Mouse (Mus musculus): ENCODE data around the gene Sec61a2. TPM values are rescaled to one million over a fixed set of nuclear protein-coding genes. Genes with fewer than 3 reads are reported as not detected.
A peak's percentile ranks its signal among the peaks of the same experiment; 100 is the strongest.

Gene Sec61a2
- polyA plus RNA-seq, 1 experiment from 2014 or later: 9.5 TPM

DNA sequence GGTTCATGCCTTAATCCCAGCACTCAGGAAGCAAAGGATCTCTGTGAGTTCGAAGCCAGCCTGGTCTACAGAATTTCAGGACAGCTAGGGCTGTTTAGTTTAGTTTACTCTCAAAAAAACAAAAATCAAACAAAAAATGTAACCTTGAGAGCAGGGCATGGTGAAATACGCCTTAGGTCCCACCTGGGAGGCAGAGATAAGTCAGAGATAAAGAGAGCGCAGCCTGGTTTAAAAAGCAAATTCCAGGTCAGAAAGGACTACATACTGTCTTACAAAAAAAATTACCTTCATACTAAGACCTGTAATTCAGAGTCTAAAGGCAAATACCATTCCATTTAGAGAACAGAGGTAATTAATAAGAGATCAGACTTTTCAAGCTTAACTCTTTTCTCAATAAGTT is 44.1 kb upstream of the Sec61a2 start:
- Histone ChIP-seq H3K36me3 (replicated peaks; ENCODE audit: insufficient read depth, low read length) (no peaks in the 10 kb centered on the region), H3K4me2 (ENCODE audit: low read depth, low read length) (peak overlapping the region; percentile 26; the same call in 1 of the 2 replicates), H3K4me1 (ENCODE audit: insufficient read depth) (peaks cover 7% of the 10 kb centered on the region; the same call in 1 of the 2 replicates), H3K9me3 (ENCODE audit: low read length) (no peaks in the 10 kb centered on the region), H3K27ac (ENCODE audit: low read depth) (no peak overlapping the region), H3K27me3 (ENCODE audit: insufficient read depth, low read length) (no peaks in the 10 kb centered on the region), H3K4me3 (ENCODE audit: low read depth, low read length) (no peak overlapping the region), H3K9ac (replicated peaks) (no peak overlapping the region)
- ATAC-seq: no peak
- WGBS (ENCODE audit: insufficient replicate concordance): 56% methylated on average over 3 of the region's 3 CpGs
- DNase-seq: no peak
- TF ChIP-seq CTCF (IDR thresholded peaks at IDR 0.05; ENCODE audit: low read depth) (no peak), EP300 (IDR thresholded peaks at IDR 0.05; ENCODE audit: low read depth) (no peak)

DNA sequence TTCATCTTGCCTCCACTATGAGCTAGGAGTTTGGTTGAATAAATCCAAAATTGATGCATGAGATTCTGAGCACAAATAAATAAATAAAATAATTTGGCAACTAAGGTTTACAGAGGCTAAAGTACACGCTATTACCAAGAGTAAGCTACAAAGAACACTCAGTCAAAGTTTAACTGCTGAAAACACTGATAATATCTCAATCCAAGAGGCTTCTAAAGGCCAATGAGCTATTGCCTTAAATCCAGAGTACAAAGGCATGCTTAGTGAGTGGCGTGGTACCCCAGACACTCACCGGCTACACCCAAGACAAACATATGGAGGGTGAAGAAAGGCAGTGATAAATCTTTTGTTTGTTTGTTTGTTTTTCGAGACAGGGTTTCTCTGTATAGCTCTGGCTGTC is 41.3 kb upstream of the Sec61a2 start:
- no peak overlapping the region for H3K4me2 ChIP-seq (ENCODE audit: low read depth, low read length)
- no peaks in the 10 kb centered on the region for H3K9me3 ChIP-seq (ENCODE audit: low read length)
- no peak overlapping the region for H3K4me3 ChIP-seq (ENCODE audit: low read depth, low read length)
- DNase-seq (no peak), ATAC-seq (peak; percentile 75)
- H3K27ac ChIP-seq (ENCODE audit: low read depth): 0 out of 2 replicates have a peak overlapping the region, but pooled peaks have one; percentile 39
- TF ChIP-seq EP300 (IDR thresholded peaks at IDR 0.05; ENCODE audit: low read depth) (peak; percentile 7; the same call in 1 of the 2 replicates), CTCF (IDR thresholded peaks at IDR 0.05; ENCODE audit: low read depth) (no peak)
- no peak overlapping the region for H3K9ac ChIP-seq (replicated peaks)
- 65% methylated on average over 4 of the region's 4 CpGs for WGBS (ENCODE audit: insufficient replicate concordance)
- no peaks in the 10 kb centered on the region; the same call in 1 of the 2 replicates for H3K36me3 ChIP-seq (replicated peaks; ENCODE audit: insufficient read depth, low read length)
- H3K4me1 ChIP-seq (ENCODE audit: insufficient read depth): 0 out of 2 replicates have a peak, but pooled peaks cover 4% of the 10 kb centered on the region
- no peaks in the 10 kb centered on the region for H3K27me3 ChIP-seq (ENCODE audit: insufficient read depth, low read length)

DNA sequence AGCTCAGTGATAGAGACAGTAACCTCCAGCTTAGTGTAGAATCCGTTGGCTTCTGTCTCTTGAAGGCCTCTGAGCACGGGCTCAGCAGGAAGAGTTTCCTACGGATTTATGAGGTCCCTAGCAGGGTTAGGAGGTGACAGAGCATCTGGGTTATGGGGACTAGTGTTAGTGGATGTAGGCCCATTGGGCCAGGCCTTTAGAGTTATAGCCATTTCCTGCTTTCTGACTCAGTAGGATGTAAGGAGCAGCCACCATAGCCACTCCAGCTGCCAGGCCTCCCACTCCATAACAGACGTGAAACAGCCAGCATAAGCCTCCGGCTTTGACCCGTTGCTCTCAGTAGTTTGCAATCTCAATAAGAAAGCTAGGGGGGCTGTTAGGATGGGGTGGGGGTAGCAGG is 40.8 kb upstream of the Sec61a2 start:
- Histone ChIP-seq H3K9ac (replicated peaks) (no peak overlapping the region), H3K36me3 (replicated peaks; ENCODE audit: insufficient read depth, low read length) (peaks cover 4% of the 10 kb centered on the region; the same call in 1 of the 2 replicates), H3K4me3 (ENCODE audit: low read depth, low read length) (no peak overlapping the region), H3K27me3 (ENCODE audit: insufficient read depth, low read length) (no peaks in the 10 kb centered on the region), H3K4me1 (ENCODE audit: insufficient read depth) (0 out of 2 replicates have a peak, but pooled peaks cover 4% of the 10 kb centered on the region), H3K27ac (ENCODE audit: low read depth) (peak overlapping the region; percentile 63), H3K4me2 (ENCODE audit: low read depth, low read length) (no peak overlapping the region), H3K9me3 (ENCODE audit: low read length) (no peaks in the 10 kb centered on the region)
- DNase-seq (no peak), ATAC-seq (no peak)
- TF ChIP-seq EP300 (IDR thresholded peaks at IDR 0.05; ENCODE audit: low read depth) (no peak), CTCF (IDR thresholded peaks at IDR 0.05; ENCODE audit: low read depth) (no peak)
- WGBS (ENCODE audit: insufficient replicate concordance): 74% methylated on average over 6 of the region's 6 CpGs

DNA sequence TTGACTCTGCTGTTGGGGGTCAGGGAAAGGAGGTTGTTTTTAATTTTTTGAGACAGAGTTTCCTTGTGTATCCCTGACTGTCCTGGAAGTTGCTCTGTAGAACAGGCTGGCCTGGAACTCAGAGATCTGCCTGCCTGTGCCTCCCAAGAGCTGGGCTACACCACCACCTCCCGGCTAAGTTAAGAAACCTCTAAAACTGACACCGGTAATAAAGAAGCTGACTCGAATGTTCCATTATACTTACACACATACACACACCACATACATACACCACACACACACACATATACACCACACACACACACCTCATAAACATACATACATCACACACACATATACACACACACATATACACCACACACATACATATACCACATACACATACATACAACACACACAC is 39.7 kb upstream of the Sec61a2 start:
- H3K9ac ChIP-seq (replicated peaks): no peak overlapping the region
- 86% methylated on average over 3 of the region's 3 CpGs for WGBS (ENCODE audit: insufficient replicate concordance)
- H3K36me3 ChIP-seq (replicated peaks; ENCODE audit: insufficient read depth, low read length): peaks cover 5% of the 10 kb centered on the region; the same call in 1 of the 2 replicates
- no peak for ATAC-seq
- H3K4me3 ChIP-seq (ENCODE audit: low read depth, low read length): no peak overlapping the region
- 0 out of 2 replicates have a peak, but pooled peaks cover 4% of the 10 kb centered on the region for H3K4me1 ChIP-seq (ENCODE audit: insufficient read depth)
- no peak for TF ChIP-seq EP300 (IDR thresholded peaks at IDR 0.05; ENCODE audit: low read depth)
- no peak for TF ChIP-seq CTCF (IDR thresholded peaks at IDR 0.05; ENCODE audit: low read depth)
- H3K27me3 ChIP-seq (ENCODE audit: insufficient read depth, low read length): no peaks in the 10 kb centered on the region
- H3K4me2 ChIP-seq (ENCODE audit: low read depth, low read length): no peak overlapping the region
- H3K9me3 ChIP-seq (ENCODE audit: low read length): no peaks in the 10 kb centered on the region
- no peak overlapping the region for H3K27ac ChIP-seq (ENCODE audit: low read depth)
- no peak for DNase-seq

DNA sequence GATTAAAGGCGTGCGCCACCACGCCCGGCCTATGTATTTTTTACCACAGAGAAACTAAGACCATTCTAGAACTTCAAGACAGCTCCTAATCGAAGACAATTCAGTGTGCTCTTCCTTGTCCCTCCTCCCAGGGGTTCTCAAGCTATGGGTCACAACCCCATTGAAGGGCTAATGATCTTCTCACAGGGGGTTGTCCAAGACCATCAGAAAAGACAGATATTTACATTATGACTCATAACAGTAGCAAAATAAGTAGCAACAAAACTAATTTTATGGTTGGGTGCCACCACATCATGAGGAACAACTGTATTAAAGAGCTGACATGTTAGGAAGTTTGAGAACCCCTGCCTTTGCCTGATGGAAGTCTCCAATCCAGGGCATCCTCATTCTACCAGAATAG is 36.7 kb upstream of the Sec61a2 start:
- 85% methylated on average over 5 of the region's 5 CpGs for WGBS (ENCODE audit: insufficient replicate concordance)
- no peak overlapping the region for H3K4me3 ChIP-seq (ENCODE audit: low read depth, low read length)
- no peaks in the 10 kb centered on the region for H3K27me3 ChIP-seq (ENCODE audit: insufficient read depth, low read length)
- H3K36me3 ChIP-seq (replicated peaks; ENCODE audit: insufficient read depth, low read length): peaks cover 8% of the 10 kb centered on the region
- no peaks in the 10 kb centered on the region for H3K9me3 ChIP-seq (ENCODE audit: low read length)
- H3K27ac ChIP-seq (ENCODE audit: low read depth): no peak overlapping the region
- DNase-seq (no peak), ATAC-seq (no peak)
- no peak overlapping the region for H3K4me2 ChIP-seq (ENCODE audit: low read depth, low read length)
- H3K9ac ChIP-seq (replicated peaks): no peak overlapping the region
- no peaks in the 10 kb centered on the region for H3K4me1 ChIP-seq (ENCODE audit: insufficient read depth)
- TF ChIP-seq EP300 (IDR thresholded peaks at IDR 0.05; ENCODE audit: low read depth) (no peak), CTCF (IDR thresholded peaks at IDR 0.05; ENCODE audit: low read depth) (no peak)

DNA sequence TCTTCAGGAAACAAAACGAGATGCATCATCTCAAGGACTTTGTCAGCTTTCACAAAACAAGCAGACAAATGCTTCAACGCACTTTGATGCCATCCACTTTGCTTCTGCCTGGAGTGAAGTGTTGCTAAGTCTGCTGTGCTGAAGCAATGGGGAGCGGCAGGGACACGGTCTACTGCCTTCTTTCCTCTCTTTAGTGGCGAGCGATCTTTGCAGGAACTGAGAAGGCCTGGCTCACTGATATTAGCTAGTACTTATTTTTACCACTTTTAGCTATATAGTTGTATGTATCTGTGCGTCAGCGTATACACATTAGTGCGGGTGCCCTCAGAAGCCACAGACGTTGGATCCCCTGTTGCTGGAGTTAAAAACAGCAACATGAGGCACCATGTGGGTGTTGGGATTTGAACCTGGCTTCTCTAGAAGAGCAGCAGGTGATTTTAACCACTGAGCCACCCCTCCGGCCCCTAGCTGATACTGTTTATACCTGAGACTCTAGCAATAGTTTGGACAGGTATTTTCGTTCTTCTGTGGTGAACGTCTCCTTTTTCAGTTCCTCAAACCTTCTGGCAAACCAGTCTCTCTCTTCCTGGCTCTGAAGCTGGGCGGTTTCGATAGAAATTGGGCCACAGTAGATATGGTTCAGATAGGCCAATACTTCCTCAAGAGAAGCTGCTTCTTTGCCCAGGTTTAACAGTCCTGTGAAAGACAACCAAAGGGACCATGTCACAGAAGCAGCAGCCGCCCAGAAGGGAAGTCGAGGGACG is 35.2 kb upstream of the Sec61a2 start:
- no peaks in the 10 kb centered on the region for H3K9me3 ChIP-seq (ENCODE audit: low read length)
- peaks cover 8% of the 10 kb centered on the region for H3K36me3 ChIP-seq (replicated peaks; ENCODE audit: insufficient read depth, low read length)
- no peak overlapping the region for H3K9ac ChIP-seq (replicated peaks)
- H3K4me2 ChIP-seq (ENCODE audit: low read depth, low read length): no peak overlapping the region
- DNase-seq (no peak), ATAC-seq (no peak)
- no peaks in the 10 kb centered on the region for H3K4me1 ChIP-seq (ENCODE audit: insufficient read depth)
- WGBS (ENCODE audit: insufficient replicate concordance): 57% methylated on average over 18 of the region's 18 CpGs
- H3K27me3 ChIP-seq (ENCODE audit: insufficient read depth, low read length): no peaks in the 10 kb centered on the region
- TF ChIP-seq EP300 (IDR thresholded peaks at IDR 0.05; ENCODE audit: low read depth) (no peak), CTCF (IDR thresholded peaks at IDR 0.05; ENCODE audit: low read depth) (no peak)
- no peak overlapping the region for H3K27ac ChIP-seq (ENCODE audit: low read depth)
- H3K4me3 ChIP-seq (ENCODE audit: low read depth, low read length): no peak overlapping the region
